Mouse (Mus musculus) bone marrow, adult 2 months (tissue): Measurements from ENCODE around the gene Mrps6.

Source experiments
- CTCF ChIP-seq: fragments of 200-500 bp; IDR thresholded peaks from 2 replicates; pipeline ENCODE4 v1.5.1; 2011; ENCODE audit warnings: low read length, control low read depth; ENCODE audit not compliant: control insufficient read depth, insufficient read depth
- POLR2A ChIP-seq: fragments of 200-500 bp; IDR thresholded peaks from 2 replicates; pipeline ENCODE4 v1.6.1; 2011; ENCODE audit warnings: low read depth, mild to moderate bottlenecking, control low read depth, low read length, borderline replicate concordance; ENCODE audit not compliant: control insufficient read depth

DNA sequence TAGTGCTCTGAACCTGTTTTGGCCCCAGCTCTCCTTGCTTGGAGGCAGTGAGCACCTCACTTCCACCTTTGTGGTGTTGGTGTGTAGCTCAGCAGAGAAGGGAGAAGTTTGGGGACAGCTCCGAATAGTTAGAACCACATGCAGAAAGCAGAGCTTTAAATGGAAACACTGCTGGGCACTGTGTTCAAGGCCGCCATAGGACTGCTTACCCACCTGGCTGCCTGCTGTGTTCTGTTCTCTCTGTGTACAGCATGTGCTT, 46.2 kb downstream of the Mrps6 start:
- no peak for TF ChIP-seq POLR2A
- no peak for TF ChIP-seq CTCF
